Mouse (Mus musculus): ENCODE measurements at regions not wholly inside any gene's neighbourhood (a gene's known extent, or its start where the extent isn't known, plus 50 kb on each side); places are given as distances from the start of the nearest gene placed in this dataset.

DNA sequence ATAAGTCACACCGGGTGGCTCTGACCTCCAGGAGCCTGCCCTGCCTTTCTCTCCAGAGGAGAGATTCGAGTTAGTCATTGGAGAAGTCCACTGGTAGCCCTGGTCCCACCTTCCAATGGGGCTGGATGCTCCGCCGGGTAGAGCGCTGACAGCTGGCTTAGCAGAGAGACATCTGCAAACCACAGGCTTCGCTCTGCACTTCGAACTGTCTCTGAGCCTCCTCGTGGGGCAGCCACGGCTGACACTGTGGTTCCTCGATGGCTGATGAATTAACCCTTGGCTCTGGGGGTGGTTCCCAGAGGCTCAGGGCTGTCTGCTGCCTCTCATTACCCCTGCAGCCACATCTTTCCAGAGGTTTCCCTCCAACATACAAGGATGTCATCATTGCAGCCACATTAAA is 211.9 kb downstream of the Cdc5l start:
- 0 out of 2 replicates have a peak, but pooled peaks cover 3% of the 10 kb centered on the region for H3K27me3 ChIP-seq (ENCODE audit: insufficient read depth, low read length)
- TF ChIP-seq CTCF (conservative IDR thresholded peaks at IDR 0.05; ENCODE audit: low read length) = no peak
- TF ChIP-seq POU5F1 (IDR thresholded peaks at IDR 0.05; ENCODE audit: borderline replicate concordance, low read length) = no peak
- TF ChIP-seq NANOG (IDR thresholded peaks at IDR 0.05; ENCODE audit: borderline replicate concordance, low read length) = no peak
- peaks cover 8% of the 10 kb centered on the region for H3K4me1 ChIP-seq (replicated peaks; ENCODE audit: low read depth, low read length)
- H3K36me3 ChIP-seq (ENCODE audit: insufficient read depth, low read length) = no peaks in the 10 kb centered on the region
- H3K4me3 ChIP-seq (replicated peaks; ENCODE audit: low read length) = no peak overlapping the region
- H3K9me3 ChIP-seq (ENCODE audit: low read length) = no peaks in the 10 kb centered on the region

DNA sequence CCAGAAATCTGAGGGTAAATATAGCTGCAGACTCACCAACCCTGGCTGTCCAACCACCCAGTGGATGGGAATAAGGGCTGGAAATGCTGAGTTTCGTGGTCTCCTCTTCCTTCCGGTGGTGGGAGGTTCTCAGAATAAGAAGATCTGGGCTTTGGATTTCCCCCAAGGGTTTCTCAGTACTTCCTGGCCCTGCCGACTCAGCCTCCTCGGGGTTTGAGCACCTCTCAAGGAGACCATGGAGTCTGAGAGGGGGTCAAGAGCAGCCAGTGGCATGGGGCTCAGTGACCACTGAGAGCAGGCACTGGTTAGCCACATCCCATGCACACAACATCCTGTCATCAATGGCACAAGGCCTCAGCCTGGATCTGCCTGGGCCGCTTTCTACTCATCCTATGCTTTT is 216.4 kb downstream of the Cdc5l start:
- Histone ChIP-seq H3K9me3 (ENCODE audit: low read length) (no peaks in the 10 kb centered on the region), H3K36me3 (ENCODE audit: insufficient read depth, low read length) (no peaks in the 10 kb centered on the region), H3K4me3 (replicated peaks; ENCODE audit: low read length) (no peak overlapping the region), H3K27me3 (ENCODE audit: insufficient read depth, low read length) (peaks cover 8% of the 10 kb centered on the region; the same call in 1 of the 2 replicates), H3K4me1 (replicated peaks; ENCODE audit: low read depth, low read length) (peaks cover 11% of the 10 kb centered on the region)
- TF ChIP-seq NANOG (IDR thresholded peaks at IDR 0.05; ENCODE audit: borderline replicate concordance, low read length) (no peak), POU5F1 (IDR thresholded peaks at IDR 0.05; ENCODE audit: borderline replicate concordance, low read length) (no peak), CTCF (conservative IDR thresholded peaks at IDR 0.05; ENCODE audit: low read length) (no peak)

DNA sequence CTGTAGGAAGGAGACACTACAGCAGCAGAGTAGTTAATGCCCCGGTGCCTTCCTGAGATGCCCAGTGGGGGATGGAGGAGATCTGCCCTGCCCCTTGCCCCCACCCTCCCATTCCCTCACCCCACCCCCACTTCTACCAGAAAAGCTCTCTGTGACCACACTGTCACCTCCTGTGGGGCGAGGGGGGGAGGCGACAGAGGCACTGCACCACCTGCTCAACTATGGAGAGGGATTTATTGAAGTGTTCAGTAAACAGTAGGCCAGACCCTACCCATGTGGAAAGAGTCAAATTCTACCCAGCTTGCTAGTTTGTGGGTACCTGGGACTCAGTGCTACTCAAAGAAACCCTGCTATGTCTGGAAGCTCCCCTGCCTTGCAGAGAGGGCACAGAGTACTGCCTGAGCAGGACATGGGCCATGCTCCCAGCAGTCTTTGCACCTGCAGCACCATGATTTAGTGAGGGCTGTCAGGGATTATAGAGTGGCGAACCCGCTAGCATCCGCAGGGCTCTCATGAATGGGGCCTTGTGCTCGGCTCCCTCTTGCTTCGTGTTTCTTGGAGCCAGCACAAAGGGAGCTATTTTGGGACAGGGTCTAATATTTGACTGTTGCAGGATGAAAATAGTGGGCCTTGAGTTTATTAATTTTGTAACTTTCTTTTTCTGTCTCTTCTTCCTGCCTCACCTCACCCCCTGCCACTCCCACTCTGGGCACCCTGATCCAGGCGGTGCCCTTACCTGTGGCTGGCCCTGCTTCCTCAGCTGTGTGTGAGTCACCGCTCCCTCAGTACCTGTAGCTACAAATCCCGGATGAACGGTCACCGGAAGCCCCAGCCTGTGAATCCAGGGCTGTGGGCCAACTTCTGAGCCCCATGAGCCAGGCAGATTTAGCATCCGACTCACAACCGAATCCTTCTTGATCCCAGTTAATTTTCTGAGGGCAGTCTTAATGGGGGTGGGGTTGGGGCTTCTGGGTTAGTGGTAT is 218.2 kb downstream of the Cdc5l start:
- Histone ChIP-seq H3K27me3 (ENCODE audit: insufficient read depth, low read length) (peaks cover 8% of the 10 kb centered on the region; the same call in 1 of the 2 replicates), H3K9me3 (ENCODE audit: low read length) (no peaks in the 10 kb centered on the region), H3K4me1 (replicated peaks; ENCODE audit: low read depth, low read length) (peaks cover 11% of the 10 kb centered on the region), H3K36me3 (ENCODE audit: insufficient read depth, low read length) (no peaks in the 10 kb centered on the region), H3K4me3 (replicated peaks; ENCODE audit: low read length) (no peak overlapping the region)
- no peak for TF ChIP-seq NANOG (IDR thresholded peaks at IDR 0.05; ENCODE audit: borderline replicate concordance, low read length)
- TF ChIP-seq POU5F1 (IDR thresholded peaks at IDR 0.05; ENCODE audit: borderline replicate concordance, low read length) = no peak

DNA sequence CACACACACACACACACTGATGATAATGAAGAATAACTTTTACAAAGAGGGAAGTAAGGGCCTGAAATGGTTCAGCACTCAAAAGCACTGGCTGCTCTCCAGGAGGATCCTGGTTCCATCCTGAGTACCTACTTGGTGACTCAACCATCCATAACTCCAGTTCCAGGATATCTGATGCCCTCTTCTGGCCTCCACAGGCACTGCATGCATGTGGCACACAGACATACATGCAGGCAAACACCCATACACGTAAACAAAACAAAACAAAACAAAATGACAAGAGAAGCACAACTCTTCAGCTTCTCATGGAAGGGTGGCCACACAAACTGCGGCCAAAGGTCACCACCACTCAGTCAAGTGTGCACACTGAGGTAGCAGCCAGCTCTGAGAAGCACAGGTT is 222.6 kb downstream of the Cdc5l start:
- H3K36me3 ChIP-seq (ENCODE audit: insufficient read depth, low read length) = no peaks in the 10 kb centered on the region
- no peaks in the 10 kb centered on the region for H3K9me3 ChIP-seq (ENCODE audit: low read length)
- H3K27me3 ChIP-seq (ENCODE audit: insufficient read depth, low read length) = peaks cover 6% of the 10 kb centered on the region; the same call in 1 of the 2 replicates
- H3K4me3 ChIP-seq (replicated peaks; ENCODE audit: low read length) = no peak overlapping the region
- peaks cover 7% of the 10 kb centered on the region; the same call in 1 of the 2 replicates for H3K4me1 ChIP-seq (replicated peaks; ENCODE audit: low read depth, low read length)
- TF ChIP-seq CTCF (conservative IDR thresholded peaks at IDR 0.05; ENCODE audit: low read length) = peak; percentile 59
- TF ChIP-seq NANOG (IDR thresholded peaks at IDR 0.05; ENCODE audit: borderline replicate concordance, low read length) = no peak

DNA sequence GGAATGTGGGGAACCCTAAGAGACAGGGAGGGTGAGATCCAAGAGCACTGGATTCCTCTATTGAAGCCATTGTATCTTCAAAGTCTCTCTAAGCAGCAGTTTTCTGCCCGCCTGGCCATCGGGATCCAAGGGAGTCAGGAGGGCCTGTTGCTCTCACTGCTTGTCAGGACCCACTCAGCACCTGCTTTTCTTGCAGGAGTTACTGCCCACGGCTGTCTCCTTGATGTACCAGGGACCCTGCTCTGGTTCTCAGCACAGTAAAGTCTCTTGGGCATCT is 224.2 kb downstream of the Cdc5l start:
- TF ChIP-seq CTCF (conservative IDR thresholded peaks at IDR 0.05; ENCODE audit: low read length) (no peak), NANOG (IDR thresholded peaks at IDR 0.05; ENCODE audit: borderline replicate concordance, low read length) (no peak), POU5F1 (IDR thresholded peaks at IDR 0.05; ENCODE audit: borderline replicate concordance, low read length) (no peak)
- H3K4me1 ChIP-seq (replicated peaks; ENCODE audit: low read depth, low read length) = peaks cover 7% of the 10 kb centered on the region; the same call in 1 of the 2 replicates
- H3K36me3 ChIP-seq (ENCODE audit: insufficient read depth, low read length) = no peaks in the 10 kb centered on the region
- 0 out of 2 replicates have a peak, but pooled peaks cover 3% of the 10 kb centered on the region for H3K27me3 ChIP-seq (ENCODE audit: insufficient read depth, low read length)
- H3K4me3 ChIP-seq (replicated peaks; ENCODE audit: low read length) = no peak overlapping the region
- no peaks in the 10 kb centered on the region for H3K9me3 ChIP-seq (ENCODE audit: low read length)

DNA sequence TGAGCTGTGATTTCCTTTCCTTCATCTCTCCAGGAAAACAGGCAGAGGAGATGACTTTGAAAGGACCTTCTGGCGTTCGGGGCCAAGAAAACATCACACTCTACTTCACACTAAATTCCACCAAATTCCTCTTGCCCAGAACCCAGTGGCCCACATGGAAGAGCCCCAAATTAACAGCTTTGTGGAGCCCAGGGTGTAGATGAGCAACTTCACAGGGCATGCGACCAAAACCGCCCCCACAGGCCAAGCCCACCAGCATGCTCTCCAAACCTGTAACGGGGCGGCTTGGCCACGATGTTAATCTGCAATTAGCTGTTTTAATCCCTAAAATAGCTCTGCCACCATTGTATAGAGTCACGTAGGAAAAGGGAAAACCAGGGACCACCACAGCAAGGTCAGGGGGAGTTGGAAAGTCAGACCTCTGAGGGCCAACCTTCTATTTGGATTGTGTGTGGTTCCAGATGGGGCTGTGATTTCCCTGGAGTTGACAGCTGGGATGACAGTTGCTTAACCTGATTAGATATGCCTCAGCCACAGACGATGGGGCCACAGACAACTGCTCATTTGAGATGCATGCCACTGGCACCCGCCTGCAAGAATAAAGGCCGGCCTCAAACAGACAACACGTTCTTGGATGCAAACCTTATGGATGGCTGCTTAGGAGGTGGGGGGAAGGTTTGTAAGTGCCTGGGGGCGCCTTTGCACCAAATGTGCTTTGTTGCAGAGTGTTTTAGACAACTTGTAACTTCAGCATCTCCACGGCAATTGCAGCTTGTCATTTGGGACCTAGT is 224.7 kb downstream of the Cdc5l start:
- Histone ChIP-seq H3K4me3 (replicated peaks; ENCODE audit: low read length) (no peak overlapping the region), H3K9me3 (ENCODE audit: low read length) (no peaks in the 10 kb centered on the region), H3K36me3 (ENCODE audit: insufficient read depth, low read length) (no peaks in the 10 kb centered on the region), H3K27me3 (ENCODE audit: insufficient read depth, low read length) (0 out of 2 replicates have a peak, but pooled peaks cover 3% of the 10 kb centered on the region), H3K4me1 (replicated peaks; ENCODE audit: low read depth, low read length) (peaks cover 4% of the 10 kb centered on the region; the same call in 1 of the 2 replicates)
- no peak for TF ChIP-seq NANOG (IDR thresholded peaks at IDR 0.05; ENCODE audit: borderline replicate concordance, low read length)

DNA sequence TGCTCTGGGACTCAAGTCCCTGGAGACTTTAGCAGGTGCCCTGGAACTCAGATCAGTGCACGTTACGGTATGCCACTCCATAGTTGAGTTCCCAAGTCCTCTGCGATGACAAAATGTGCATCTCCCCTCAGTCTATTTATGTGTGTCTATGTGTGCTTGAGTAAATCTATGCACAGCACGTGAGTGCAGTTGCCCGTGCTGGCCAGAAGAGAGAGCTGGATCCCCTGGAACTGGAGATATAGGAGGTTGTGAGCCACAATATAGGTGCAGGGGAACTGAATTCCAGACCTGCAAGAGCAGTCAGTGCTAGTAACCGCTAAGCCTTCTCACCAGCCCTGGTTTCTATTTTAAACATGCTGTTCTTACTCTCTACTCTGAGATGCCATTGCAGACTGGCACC is 237.8 kb downstream of the Cdc5l start:
- no peak overlapping the region for H3K4me3 ChIP-seq (replicated peaks; ENCODE audit: low read length)
- no peaks in the 10 kb centered on the region for H3K27me3 ChIP-seq (ENCODE audit: insufficient read depth, low read length)
- H3K36me3 ChIP-seq (ENCODE audit: insufficient read depth, low read length) = no peaks in the 10 kb centered on the region
- no peaks in the 10 kb centered on the region for H3K4me1 ChIP-seq (replicated peaks; ENCODE audit: low read depth, low read length)
- H3K9me3 ChIP-seq (ENCODE audit: low read length) = 0 out of 2 replicates have a peak, but pooled peaks cover 4% of the 10 kb centered on the region
- no peak for TF ChIP-seq POU5F1 (IDR thresholded peaks at IDR 0.05; ENCODE audit: borderline replicate concordance, low read length)
- peak; percentile 82 for TF ChIP-seq CTCF (conservative IDR thresholded peaks at IDR 0.05; ENCODE audit: low read length)
- TF ChIP-seq NANOG (IDR thresholded peaks at IDR 0.05; ENCODE audit: borderline replicate concordance, low read length) = no peak

DNA sequence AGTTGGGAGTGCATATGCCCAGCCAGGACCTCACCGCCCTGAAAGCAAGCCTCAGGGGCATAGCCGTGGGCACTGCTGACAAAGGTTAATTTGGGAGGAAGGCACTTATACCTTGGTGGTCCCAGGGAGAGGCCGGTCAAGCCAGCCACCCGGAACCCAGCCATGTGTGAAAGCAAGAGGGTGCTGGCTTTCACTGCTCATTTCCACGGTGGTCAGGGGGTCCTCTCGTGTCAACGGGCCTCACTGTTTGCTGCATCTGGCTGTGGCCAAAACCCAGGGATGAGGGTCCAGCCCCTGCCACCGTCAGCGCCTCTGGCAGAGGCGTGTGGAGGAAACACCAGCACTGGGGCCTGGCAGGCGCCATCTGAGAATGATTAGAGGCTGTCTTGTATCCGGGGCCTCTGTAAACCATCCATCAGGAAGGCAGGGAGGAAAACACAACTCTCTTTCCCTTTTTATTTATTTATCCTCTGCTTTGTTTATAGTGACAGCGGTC is 238.7 kb downstream of the Cdc5l start:
- Histone ChIP-seq H3K36me3 (ENCODE audit: insufficient read depth, low read length) (no peaks in the 10 kb centered on the region), H3K27me3 (ENCODE audit: insufficient read depth, low read length) (no peaks in the 10 kb centered on the region), H3K4me1 (replicated peaks; ENCODE audit: low read depth, low read length) (no peaks in the 10 kb centered on the region), H3K4me3 (replicated peaks; ENCODE audit: low read length) (no peak overlapping the region), H3K9me3 (ENCODE audit: low read length) (0 out of 2 replicates have a peak, but pooled peaks cover 4% of the 10 kb centered on the region)
- no peak for TF ChIP-seq NANOG (IDR thresholded peaks at IDR 0.05; ENCODE audit: borderline replicate concordance, low read length)
- TF ChIP-seq CTCF (conservative IDR thresholded peaks at IDR 0.05; ENCODE audit: low read length) = no peak
- no peak for TF ChIP-seq POU5F1 (IDR thresholded peaks at IDR 0.05; ENCODE audit: borderline replicate concordance, low read length)
